Mouse (Mus musculus) MN1 (cell line): ENCODE measurements around the gene Kansl1.

Experiments used
- DNase-seq: peaks from one replicate; pipeline ENCODE4 v3.0.0-alpha.2; 2016; ENCODE audit warnings: low spot score

The Kansl1 gene

DNA sequence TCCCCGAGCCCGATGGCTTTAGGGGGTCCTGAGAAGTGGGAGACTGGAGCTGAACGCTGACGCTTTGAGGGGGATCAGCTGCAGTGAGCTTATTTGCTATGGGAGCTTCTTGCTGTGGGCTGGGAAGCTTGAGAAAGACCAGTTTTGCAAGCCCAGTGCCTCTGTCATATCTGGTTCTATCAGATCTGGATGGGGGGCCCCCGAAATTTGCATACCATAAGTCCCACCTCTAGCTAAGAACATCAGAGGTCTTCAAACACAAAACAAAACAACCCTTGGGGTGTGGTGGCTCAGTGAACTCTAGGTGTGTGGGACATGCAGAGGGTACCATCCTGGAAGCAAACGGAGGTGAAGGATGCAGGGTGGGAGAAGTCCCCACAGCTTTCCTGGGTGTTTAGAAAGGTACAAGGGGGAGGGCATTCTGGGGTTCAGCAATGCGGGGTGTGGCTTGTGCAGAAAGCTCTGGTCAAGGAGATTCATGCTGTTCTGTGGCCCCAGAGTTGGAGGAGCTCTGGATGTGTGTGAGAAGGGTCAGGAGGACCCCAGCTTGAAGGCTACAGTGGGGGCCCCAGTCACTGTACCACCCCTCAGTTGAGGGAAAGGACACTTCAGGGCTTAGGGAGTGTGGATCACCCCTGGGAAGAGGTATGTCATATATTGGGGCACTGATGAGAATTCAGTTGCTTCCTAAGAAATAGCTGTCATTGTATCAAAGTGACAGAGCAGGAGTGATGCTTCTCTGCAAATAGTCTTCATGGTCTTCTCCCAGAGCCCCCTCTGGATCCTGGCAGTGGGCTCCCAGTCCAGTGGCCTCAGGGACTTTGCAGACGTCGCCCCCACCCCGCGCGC lies 159.1 kb downstream of the Kansl1 start:
- DNase-seq: no peak

DNA sequence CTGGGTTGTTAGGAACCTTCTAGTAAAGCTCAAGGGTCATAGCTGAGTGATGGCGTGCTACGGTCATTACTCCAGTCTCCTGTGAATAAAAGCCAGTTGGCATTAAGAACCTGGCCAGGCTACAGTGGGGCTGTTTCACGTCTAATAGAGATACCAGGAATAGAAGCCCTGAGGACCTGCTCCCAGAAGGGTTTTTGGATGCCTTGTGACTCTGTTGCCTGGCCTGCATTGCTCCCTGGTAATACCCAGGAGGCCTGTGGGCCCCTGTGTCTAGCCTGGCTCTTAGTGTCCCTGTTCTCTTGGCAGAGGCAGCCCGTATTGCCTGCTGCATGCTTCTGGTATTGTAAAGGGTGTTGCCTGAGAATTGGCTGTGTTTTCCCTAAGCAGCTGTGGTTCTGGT lies 161.5 kb downstream of the Kansl1 start:
- DNase-seq: peak; percentile 31

DNA sequence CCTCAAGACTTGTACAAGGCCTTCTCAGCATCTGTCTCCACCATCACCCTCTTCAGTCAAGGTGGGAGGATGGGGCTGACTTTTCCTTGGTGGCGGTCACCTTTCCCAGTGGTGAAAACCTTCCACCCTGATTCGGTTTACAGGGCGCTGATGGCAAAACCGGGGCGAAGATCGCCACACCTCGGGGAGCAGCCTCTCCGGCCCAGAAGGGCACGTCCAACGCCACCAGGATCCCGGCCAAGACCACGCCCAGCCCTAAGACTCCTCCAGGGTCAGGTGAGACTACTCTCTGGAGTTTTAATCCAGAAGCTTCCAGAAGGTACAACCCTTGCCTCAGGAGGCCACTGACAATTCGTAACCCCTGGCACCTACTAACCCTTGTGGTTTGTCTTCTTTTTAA lies 162.2 kb downstream of the Kansl1 start:
- DNase-seq: no peak

DNA sequence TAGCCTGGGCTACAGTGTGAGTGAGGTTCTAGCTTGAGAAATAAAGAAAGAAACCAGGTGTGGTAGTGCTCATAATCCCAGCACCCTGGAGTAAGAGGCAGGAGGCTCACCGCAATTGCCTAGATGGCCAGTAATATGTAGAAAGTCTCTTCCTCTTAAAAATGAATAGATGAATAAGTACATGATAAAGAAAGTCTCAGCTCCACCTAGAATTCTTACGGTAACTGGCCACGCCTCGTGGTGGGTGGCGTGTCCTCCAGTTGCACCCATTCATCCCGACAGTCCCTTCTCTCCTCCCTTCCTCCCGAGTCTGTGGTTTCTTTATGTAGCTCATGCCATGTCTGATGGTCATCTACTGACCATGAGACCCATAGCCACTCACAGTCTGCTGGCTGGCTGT lies 162.9 kb downstream of the Kansl1 start:
- DNase-seq: no peak

DNA sequence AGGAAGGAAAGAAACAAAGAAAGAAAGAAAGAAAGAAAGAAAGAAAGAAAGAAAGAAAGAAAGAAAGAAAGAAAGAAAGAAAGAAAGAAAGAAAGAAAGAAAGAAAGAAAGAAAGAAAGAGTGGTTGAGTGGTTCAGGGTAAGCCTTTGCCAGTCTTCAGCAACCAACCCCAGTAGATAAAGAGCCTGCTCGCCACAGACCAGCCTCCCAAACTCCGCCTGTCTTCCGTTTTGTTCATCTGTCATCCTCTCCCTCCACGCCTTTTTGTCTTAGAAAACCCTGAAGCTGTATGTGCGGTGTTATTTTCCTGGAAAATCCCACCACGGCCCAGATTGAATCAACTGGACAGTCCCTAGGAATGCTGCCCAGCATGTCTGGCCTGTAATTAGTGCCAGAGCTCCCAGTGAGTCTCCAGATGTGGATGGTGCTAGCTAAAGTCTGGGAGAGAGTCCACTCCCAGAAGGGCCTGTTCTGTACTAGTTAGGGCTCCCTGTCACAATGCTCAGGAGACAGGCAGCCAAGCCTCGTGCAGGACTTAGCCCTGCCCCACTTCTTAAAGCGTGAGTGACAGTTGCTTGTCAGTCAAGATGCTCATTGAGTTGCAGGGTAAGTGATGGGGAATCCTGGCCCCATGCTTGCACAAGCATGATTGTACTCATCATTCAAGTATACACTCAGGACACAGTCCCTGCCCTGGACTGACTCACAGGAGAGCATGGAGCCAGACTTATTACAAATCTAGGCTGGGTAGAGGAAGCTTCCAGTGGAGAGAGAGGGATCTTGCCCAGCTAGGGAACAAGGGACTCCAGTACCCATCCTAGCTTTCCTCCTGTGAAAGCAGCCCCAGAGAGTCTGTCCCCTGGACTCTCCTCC lies 165.3 kb downstream of the Kansl1 start:
- peak; percentile 78 for DNase-seq

DNA sequence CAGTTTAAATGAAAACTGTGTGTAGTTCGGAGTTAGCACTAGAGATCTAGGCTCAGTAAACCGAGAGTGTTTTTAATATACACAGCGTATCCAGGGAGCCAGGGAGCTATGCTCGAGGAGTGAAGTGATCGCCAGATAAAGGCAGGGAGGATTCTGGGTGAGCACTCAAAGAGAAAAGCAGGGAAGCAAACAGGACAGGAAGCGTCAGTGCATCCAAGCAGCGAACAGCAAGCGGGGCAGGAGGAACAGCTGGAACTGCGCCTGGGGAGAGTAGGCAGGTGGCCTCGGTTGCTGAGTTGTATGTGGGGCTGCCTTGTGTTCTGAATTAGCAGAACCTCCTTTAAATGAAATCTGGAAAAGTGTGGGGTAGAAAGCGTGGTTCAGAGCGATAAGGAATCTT lies 166.0 kb downstream of the Kansl1 start:
- peak; percentile 41 for DNase-seq

DNA sequence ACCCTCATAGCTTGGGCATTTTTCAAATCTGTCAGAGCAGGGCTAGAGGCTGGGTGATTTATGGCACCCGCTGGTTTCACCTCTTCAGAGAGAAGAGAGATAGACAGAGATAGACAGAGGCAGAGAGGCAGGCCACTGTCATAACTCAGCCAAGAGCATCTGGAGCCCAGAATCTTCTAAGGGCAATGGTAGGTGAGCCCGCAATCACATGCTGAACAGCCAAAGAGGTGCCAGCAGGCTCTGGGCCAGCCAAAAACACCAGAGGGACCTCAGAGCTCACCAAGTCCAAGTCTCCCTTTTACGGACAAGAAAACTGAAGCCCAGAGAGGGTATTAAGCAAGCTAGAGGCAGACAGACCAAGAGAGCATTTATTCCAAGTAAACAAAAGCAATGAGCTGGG lies 171.0 kb downstream of the Kansl1 start:
- DNase-seq: no peak

DNA sequence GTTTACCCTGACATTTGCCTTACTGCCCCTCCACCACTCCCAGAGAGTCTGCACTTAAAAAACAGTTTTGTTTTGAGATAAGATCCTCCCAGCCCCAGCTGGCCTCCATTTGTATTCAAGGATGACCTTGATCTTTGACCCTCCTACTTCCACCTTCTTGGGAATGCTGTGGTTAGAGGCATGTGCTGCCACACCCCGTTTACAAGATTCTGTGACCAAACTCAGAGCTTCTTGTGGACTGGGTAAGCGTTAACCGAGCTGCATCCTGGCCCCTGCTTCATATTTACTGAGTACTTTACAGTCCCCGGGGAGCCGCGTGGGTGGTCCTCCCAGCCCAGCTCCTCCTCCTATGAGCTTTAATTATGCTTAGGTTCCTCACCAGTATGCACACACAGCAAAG lies 173.0 kb downstream of the Kansl1 start:
- DNase-seq: no peak

DNA sequence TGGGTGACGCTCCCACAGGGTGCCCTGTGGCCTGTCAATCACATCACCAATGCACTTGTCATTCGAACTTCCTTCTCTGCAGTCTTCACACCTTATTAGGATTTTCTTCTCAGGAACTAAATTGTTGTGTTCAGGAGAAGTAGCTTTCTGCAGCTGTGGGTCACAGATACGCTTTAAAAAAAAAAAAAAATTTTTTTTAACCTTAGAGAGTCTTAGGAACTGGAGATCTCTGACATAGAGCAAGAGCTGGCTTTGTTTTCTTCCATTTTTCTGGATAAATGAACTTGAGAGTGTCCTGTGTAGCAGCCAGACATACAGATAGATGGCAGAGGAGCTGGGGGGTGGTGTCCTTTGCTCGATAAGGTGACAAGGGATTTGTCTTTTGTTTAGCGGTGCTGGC lies 173.5 kb downstream of the Kansl1 start:
- no peak for DNase-seq

DNA sequence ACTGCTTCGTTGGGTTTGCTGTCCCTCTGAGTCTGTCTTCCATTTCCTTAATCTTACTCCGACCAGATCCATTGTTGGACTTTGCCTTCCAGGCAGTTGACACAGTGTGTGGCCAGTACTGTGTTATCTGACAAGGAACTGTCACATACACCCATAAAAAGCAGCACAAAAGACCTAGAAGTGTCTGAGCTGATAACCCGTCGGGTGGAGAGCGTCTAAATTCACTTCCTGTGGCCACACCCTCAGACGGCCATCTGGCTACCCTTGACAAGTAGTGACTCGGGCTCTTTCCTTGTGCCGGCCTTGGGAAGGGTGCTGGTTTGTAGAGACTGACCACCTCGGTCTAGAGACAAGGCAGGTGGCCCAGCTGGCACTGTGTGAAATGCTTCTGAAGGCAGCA lies 175.4 kb downstream of the Kansl1 start:
- no peak for DNase-seq

DNA sequence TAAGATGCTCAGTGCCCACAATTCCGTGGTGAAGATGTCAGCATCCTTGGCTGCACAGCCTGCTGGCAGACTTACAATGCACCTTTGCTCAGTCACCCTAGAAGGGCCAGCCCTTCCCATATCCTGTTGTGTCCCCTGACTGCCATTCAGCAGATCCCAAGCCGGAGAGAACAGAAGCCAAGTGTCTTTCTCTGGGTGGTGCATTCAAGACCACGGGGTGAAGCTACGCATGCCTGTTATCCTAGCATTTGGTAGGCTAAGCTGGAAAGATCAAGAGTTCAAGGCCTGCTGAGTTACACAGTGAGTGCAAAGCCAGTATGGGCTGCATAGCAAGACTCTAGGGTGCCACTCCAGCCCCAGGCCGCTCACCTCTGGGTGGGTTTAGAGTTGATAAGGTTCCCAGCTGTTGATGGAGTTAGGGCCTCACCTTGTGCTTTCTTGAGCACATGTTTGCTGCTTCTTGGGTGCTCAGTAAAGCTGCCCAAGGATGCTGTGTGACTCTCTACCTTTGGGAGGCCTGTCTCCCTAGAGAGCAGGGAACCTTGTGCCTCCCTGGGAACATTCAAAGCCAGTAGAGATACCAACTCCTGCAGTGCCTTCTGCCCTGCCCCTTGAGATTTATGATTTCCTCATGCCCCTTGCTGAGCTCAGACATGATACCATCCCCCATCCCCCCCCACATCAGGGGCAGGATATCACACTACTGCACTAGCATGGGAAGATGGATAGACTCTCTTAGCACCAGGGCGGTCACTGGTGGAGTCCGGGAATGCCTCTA lies 176.0 kb downstream of the Kansl1 start:
- no peak for DNase-seq

DNA sequence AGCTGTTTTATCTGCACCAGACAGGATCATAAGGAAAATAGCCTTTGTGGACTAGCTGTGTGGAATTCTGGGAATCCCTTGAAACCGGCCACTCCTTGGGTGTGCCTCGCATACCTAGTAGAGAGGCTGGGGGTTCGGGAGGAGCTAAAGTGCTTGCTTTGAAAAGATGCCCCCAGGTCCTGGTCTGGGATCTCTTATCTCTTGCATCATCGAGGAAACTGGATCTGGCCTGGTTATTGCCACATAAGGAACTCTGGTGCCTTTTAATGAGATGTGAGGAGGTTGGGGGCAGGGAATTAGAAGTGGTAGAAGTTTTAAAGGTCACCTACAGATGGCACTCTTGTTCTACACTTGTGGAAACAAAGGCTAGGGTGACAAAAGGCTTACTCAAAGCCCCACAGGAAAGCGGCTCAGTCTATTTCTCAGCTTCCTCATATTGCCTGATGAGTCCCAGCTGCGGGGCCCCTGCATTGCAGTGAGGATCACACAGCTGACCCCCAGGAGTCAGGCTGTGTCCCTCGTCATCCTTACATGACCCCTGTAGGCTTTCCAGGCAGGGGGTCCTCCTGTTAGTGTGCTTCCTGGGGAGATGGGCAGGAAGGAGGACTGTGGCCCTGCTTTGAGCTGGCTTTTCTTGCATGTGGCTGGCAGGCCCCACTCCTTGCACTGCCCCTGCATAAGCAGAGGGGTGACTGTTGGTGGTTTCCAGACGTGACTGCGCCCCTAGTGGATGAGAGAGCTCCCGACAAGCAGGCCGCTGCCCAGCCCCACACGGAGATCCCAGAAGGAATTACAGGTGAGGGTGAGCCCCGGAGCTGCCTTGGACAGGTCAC lies 179.2 kb downstream of the Kansl1 start:
- DNase-seq: peak; percentile 87

DNA sequence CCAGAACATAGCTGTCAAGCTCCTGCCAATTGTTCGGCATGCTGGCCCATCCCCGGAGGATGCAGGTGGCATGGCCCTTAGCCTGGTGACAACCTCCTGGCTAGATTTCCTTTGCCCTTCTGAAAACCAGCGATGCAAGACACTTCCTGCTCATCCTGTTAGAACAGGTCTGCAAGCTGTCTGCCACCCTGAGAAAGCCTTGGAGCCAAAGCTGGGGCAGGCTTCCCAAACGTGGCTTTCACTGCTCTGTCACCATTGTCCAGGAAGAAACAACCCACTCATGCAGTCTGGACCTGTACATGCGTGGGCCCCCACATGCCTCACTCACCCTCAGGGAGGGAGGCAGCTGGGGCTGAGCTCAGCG lies 179.8 kb downstream of the Kansl1 start:
- DNase-seq: peak; percentile 57

DNA sequence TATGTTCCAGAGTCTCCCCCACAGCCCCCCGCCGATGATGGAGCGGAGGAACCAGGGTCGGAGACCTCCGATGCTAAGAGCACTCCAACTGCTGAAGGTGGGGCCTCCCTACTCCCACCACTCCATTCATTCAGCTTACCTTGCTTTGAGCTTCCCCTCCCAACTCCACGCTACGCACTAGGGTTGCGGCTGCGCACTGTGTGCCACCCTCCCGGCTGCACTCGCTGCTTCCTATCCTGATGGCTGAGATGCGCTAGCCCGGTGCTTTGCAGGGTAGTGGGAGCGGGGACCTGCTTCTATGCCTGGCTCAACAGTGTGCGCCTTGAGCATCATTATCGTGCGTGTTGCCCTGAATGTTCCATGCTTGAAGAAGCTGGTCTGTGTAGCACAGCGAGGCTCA lies 181.5 kb downstream of the Kansl1 start:
- DNase-seq: no peak
